In genomic region chr8:120026991-120027390, GRCm38 (mm10) we compare ENCODE assay signal across 20 mouse cellular contexts. TPM values are rescaled to one million over a fixed set of nuclear protein-coding genes. Genes with fewer than 3 reads are reported as not detected.
"Had no signal": no experiment of that assay in that cellular context is flagged by ENCODE, and none has a peak within 500 bp of the region (broad histone marks: within the 10 kb centered on the region; RNA-seq: fewer than 3 reads in every experiment).

No protein-coding gene starts in this region.

- DNase-seq: lung, adult 18-20 months; lung, embryonic 14.5 days; lung, postnatal 10 days; lung, postnatal 4 days; midbrain, embryonic 14.5 days; retina, postnatal 1 day; right cerebral cortex, adult 18-20 months; right cerebral cortex, postnatal 25 days; right cerebral cortex, postnatal 4 days; spleen, adult 18-20 months; thymus, adult 18-20 months; thymus, postnatal 14 days; thymus, postnatal 36 days had no signal

- H3K4me1 ChIP-seq: midbrain, embryonic 12.5 days; neural tube, embryonic 13.5 days; neural tube, embryonic 15.5 days had no signal

- H3K4me3 ChIP-seq: midbrain, embryonic 10.5 days; midbrain, embryonic 12.5 days; myocyte; neural tube, embryonic 13.5 days; neural tube, embryonic 15.5 days had no signal

- ATAC-seq: midbrain, embryonic 16.5 days had no signal

- H3K27ac ChIP-seq: midbrain, embryonic 10.5 days; midbrain, embryonic 12.5 days; neural tube, embryonic 13.5 days; neural tube, embryonic 15.5 days had no signal

RNA-seq across cellular contexts. Expression of gene Crispld2, which starts 34.8 kb away (rescaled TPM):
- total RNA-seq: megakaryocyte-erythroid progenitor cell, adult 5-6 weeks had no signal
